Mouse (Mus musculus): ENCODE measurements at regions not wholly inside any gene's neighbourhood (a gene's known extent, or its start where the extent isn't known, plus 50 kb on each side); places are given as distances from the start of the nearest gene placed in this dataset.

- DNase-seq (ENCODE audit: low read depth, low spot score), result no peak
Observed at GRCm38 (mm10) chr5:148615706-148616366, 63.2 kb upstream of the Ubl3 start.

GRCm38 (mm10) chr5:148615117-148615516 is 62.5 kb upstream of the Ubl3 start:
- DNase-seq (ENCODE audit: low read depth, low spot score), result no peak

- no peak for DNase-seq (ENCODE audit: low read depth, low spot score)
Observed at GRCm38 (mm10) chr5:148611323-148611722, 58.7 kb upstream of the Ubl3 start.

- peak; percentile 31 for DNase-seq (ENCODE audit: low read depth, low spot score)
Observed at GRCm38 (mm10) chr5:148609506-148609880, 56.9 kb upstream of the Ubl3 start.

GRCm38 (mm10) chr5:148608857-148609505 is 56.4 kb upstream of the Ubl3 start:
- no peak for DNase-seq (ENCODE audit: low read depth, low spot score)

GRCm38 (mm10) chr5:148608178-148608577 is 55.6 kb upstream of the Ubl3 start:
- DNase-seq (ENCODE audit: low read depth, low spot score), result peak; percentile 87

GRCm38 (mm10) chr5:148605730-148606129 is 53.1 kb upstream of the Ubl3 start:
- no peak for DNase-seq (ENCODE audit: low read depth, low spot score)
